Mouse (Mus musculus): ENCODE measurements around the gene Ppm1n.

The Ppm1n gene

GRCm38 (mm10) chr7:19247511-19247910 lies 32.4 kb downstream of the Ppm1n start:
- DNase-seq (ENCODE audit: low spot score): no peak

GRCm38 (mm10) chr7:19246855-19247254 lies 33.0 kb downstream of the Ppm1n start:
- no peak for DNase-seq (ENCODE audit: low spot score)

- DNase-seq (ENCODE audit: low spot score): no peak
Measured at GRCm38 (mm10) chr7:19245083-19245482, 34.8 kb downstream of the Ppm1n start.

GRCm38 (mm10) chr7:19243858-19244257 lies 36.0 kb downstream of the Ppm1n start:
- no peak for DNase-seq (ENCODE audit: low spot score)

GRCm38 (mm10) chr7:19242005-19242404 lies 37.9 kb downstream of the Ppm1n start:
- DNase-seq (ENCODE audit: low spot score): no peak

- DNase-seq (ENCODE audit: low spot score): no peak
Measured at GRCm38 (mm10) chr7:19240905-19241463, 38.9 kb downstream of the Ppm1n start.

- DNase-seq (ENCODE audit: low spot score): no peak
Measured at GRCm38 (mm10) chr7:19239986-19240385, 39.9 kb downstream of the Ppm1n start.

GRCm38 (mm10) chr7:19239423-19239822 lies 40.4 kb downstream of the Ppm1n start:
- peak; percentile 89 for DNase-seq (ENCODE audit: low spot score)

GRCm38 (mm10) chr7:19238344-19238743 lies 41.5 kb downstream of the Ppm1n start:
- DNase-seq (ENCODE audit: low spot score): no peak

- DNase-seq (ENCODE audit: low spot score): no peak
Measured at GRCm38 (mm10) chr7:19236411-19236810, 43.5 kb downstream of the Ppm1n start.

GRCm38 (mm10) chr7:19235092-19235671 lies 44.7 kb downstream of the Ppm1n start:
- DNase-seq (ENCODE audit: low spot score): no peak

- DNase-seq (ENCODE audit: low spot score): no peak
Measured at GRCm38 (mm10) chr7:19234652-19235051, 45.2 kb downstream of the Ppm1n start.

GRCm38 (mm10) chr7:19231849-19232248 lies 48.0 kb downstream of the Ppm1n start:
- DNase-seq (ENCODE audit: low spot score): no peak

GRCm38 (mm10) chr7:19230899-19231298 lies 49.0 kb downstream of the Ppm1n start:
- DNase-seq (ENCODE audit: low spot score): no peak

- no peak for DNase-seq (ENCODE audit: low spot score)
Measured at GRCm38 (mm10) chr7:19230041-19230580, 49.8 kb downstream of the Ppm1n start.

- DNase-seq (ENCODE audit: low spot score): no peak
Measured at GRCm38 (mm10) chr7:19229404-19229803, 50.5 kb downstream of the Ppm1n start.

- DNase-seq (ENCODE audit: low spot score): no peak
Measured at GRCm38 (mm10) chr7:19228793-19229148, 51.1 kb downstream of the Ppm1n start.

GRCm38 (mm10) chr7:19227883-19228792 lies 51.7 kb downstream of the Ppm1n start, which contains the start of gene Opa3:
TSS of gene Opa3 (plus strand) at chr7:19228334.
- DNase-seq (ENCODE audit: low spot score): peak; percentile 98

GRCm38 (mm10) chr7:19226817-19227797 lies 52.8 kb downstream of the Ppm1n start:
- peak; percentile 46 for DNase-seq (ENCODE audit: low spot score)

Data from adipocyte (in vitro differentiated cells).